Mouse (Mus musculus) liver, adult 2 months (tissue): ENCODE measurements around the gene Arl4a.

Experiments used
- CTCF ChIP-seq: fragments of 200-500 bp; IDR thresholded peaks from 2 replicates; pipeline ENCODE4 v1.5.1; 2011; ENCODE audit warnings: low read depth, low read length, control low read depth
- POLR2A ChIP-seq: fragments of 200-500 bp; IDR thresholded peaks from 2 replicates; pipeline ENCODE4 v1.6.1; 2011; ENCODE audit warnings: low read length, control low read depth; ENCODE audit not compliant: insufficient read depth; ENCODE audit errors: extremely low read depth

GRCm38 (mm10) chr12:40017955-40018505 is 19.8 kb downstream of the Arl4a start:
- no peak for TF ChIP-seq POLR2A
- TF ChIP-seq CTCF, result no peak
